Mouse (Mus musculus): ENCODE measurements around the gene Nploc4. TPM values are rescaled to one million over a fixed set of nuclear protein-coding genes. Genes with fewer than 3 reads are reported as not detected.

Nploc4 gene
- total RNA-seq, 2 experiments from 2014 or later: 68.0 to 80.5 TPM

GRCm38 (mm10) chr11:120378611-120379540, 58.6 kb downstream of the Nploc4 start, which contains the start of gene Faap100:
Gene Faap100, minus strand, starts transcription at chr11:120378764.
- DNase-seq (ENCODE audit: low spot score in 2 of 2): peak; percentile 82 to 90

- DNase-seq (ENCODE audit: low spot score in 2 of 2): peak in 1 of 2 experiments; percentile 47
These were observed 59.4 kb downstream of the Nploc4 start for GRCm38 (mm10) chr11:120378031-120378610.

GRCm38 (mm10) chr11:120377337-120377736, 60.2 kb downstream of the Nploc4 start:
- no peak for DNase-seq (ENCODE audit: low spot score in 2 of 2)

- no peak for DNase-seq (ENCODE audit: low spot score in 2 of 2)
These were observed 61.0 kb downstream of the Nploc4 start for GRCm38 (mm10) chr11:120376302-120377160.

- no peak for DNase-seq (ENCODE audit: low spot score in 2 of 2)
These were observed 62.2 kb downstream of the Nploc4 start for GRCm38 (mm10) chr11:120375324-120375723.

GRCm38 (mm10) chr11:120373820-120374586, 63.5 kb downstream of the Nploc4 start:
- no peak for DNase-seq (ENCODE audit: low spot score in 2 of 2)

- no peak for DNase-seq (ENCODE audit: low spot score in 2 of 2)
These were observed 64.5 kb downstream of the Nploc4 start for GRCm38 (mm10) chr11:120373025-120373424.

- DNase-seq (ENCODE audit: low spot score in 2 of 2): peak in 1 of 2 experiments; percentile 69
These were observed 67.9 kb downstream of the Nploc4 start for GRCm38 (mm10) chr11:120369656-120370055.

- DNase-seq (ENCODE audit: low spot score in 2 of 2): no peak
These were observed 71.0 kb downstream of the Nploc4 start for GRCm38 (mm10) chr11:120366443-120367027.

GRCm38 (mm10) chr11:120362891-120363290, 74.6 kb downstream of the Nploc4 start:
- no peak for DNase-seq (ENCODE audit: low spot score in 2 of 2)

- peak in 1 of 2 experiments; percentile 14 for DNase-seq (ENCODE audit: low spot score in 2 of 2)
These were observed 76.2 kb downstream of the Nploc4 start, which contains the start of gene Fscn2 for GRCm38 (mm10) chr11:120361295-120361694. Gene Fscn2, plus strand, starts transcription at chr11:120361534.

- peak in 1 of 2 experiments; percentile 14 for DNase-seq (ENCODE audit: low spot score in 2 of 2)
These were observed 76.8 kb downstream of the Nploc4 start for GRCm38 (mm10) chr11:120360755-120361154.

GRCm38 (mm10) chr11:120360062-120360461, 77.4 kb downstream of the Nploc4 start:
- peak; percentile 38 to 72 for DNase-seq (ENCODE audit: low spot score in 2 of 2)

GRCm38 (mm10) chr11:120359391-120359790, 78.1 kb downstream of the Nploc4 start:
- DNase-seq (ENCODE audit: low spot score in 2 of 2): peak in 1 of 2 experiments; percentile 19

- DNase-seq (ENCODE audit: low spot score in 2 of 2): peak in 1 of 2 experiments; percentile 78
These were observed 79.6 kb downstream of the Nploc4 start for GRCm38 (mm10) chr11:120357791-120358401.

GRCm38 (mm10) chr11:120356900-120357299, 80.6 kb downstream of the Nploc4 start:
- no peak for DNase-seq (ENCODE audit: low spot score in 2 of 2)

GRCm38 (mm10) chr11:120356319-120356840, 81.1 kb downstream of the Nploc4 start:
- no peak for DNase-seq (ENCODE audit: low spot score in 2 of 2)

GRCm38 (mm10) chr11:120355277-120356039, 82.0 kb downstream of the Nploc4 start:
- DNase-seq (ENCODE audit: low spot score in 2 of 2): peak in 1 of 2 experiments; percentile 8

All from gastrocnemius, postnatal 4 days (tissue).